Mouse (Mus musculus): ENCODE measurements around the gene Psmc3ip. TPM values are rescaled to one million over a fixed set of nuclear protein-coding genes. Genes with fewer than 3 reads are reported as not detected.

The Psmc3ip gene
- polyA plus RNA-seq, 1 experiment from 2014 or later, result 10.6 TPM

GRCm38 (mm10) chr11:101062971-101063675 lies 32.1 kb downstream of the Psmc3ip start:
- peak overlapping the region; percentile 94 for H3K27ac ChIP-seq (replicated peaks)
- ATAC-seq (ENCODE audit: low FRiP score, low TSS enrichment), result peak; percentile 19
- no peak overlapping the region for H3K4me3 ChIP-seq (ENCODE audit: low read depth, low read length)
- H3K4me1 ChIP-seq (replicated peaks; ENCODE audit: control insufficient read depth, insufficient read depth), result peaks cover 24% of the 10 kb centered on the region
- 51% methylated on average over 14 of the region's 14 CpGs for WGBS
- H3K9ac ChIP-seq (ENCODE audit: low read length), result no peak overlapping the region; the same call in 1 of the 2 replicates
- H3K4me2 ChIP-seq (replicated peaks; ENCODE audit: low read depth), result no peak overlapping the region
- DNase-seq (ENCODE audit: low spot score), result no peak
- no peaks in the 10 kb centered on the region for H3K9me3 ChIP-seq (ENCODE audit: control insufficient read depth, low read length)
- no peaks in the 10 kb centered on the region for H3K27me3 ChIP-seq (ENCODE audit: control insufficient read depth, insufficient read depth, low read length)
- H3K36me3 ChIP-seq (ENCODE audit: control insufficient read depth, insufficient read depth, low read length), result 0 out of 2 replicates have a peak, but pooled peaks cover 3% of the 10 kb centered on the region
- TF ChIP-seq CTCF (IDR thresholded peaks at IDR 0.05; ENCODE audit: low read depth) (no peak), EP300 (optimal IDR thresholded peaks at IDR 0.05) (no peak)

- ATAC-seq (ENCODE audit: low FRiP score, low TSS enrichment) (no peak), DNase-seq (ENCODE audit: low spot score) (no peak)
- Histone ChIP-seq H3K4me1 (replicated peaks; ENCODE audit: control insufficient read depth, insufficient read depth) (peaks cover 25% of the 10 kb centered on the region), H3K9me3 (ENCODE audit: control insufficient read depth, low read length) (no peaks in the 10 kb centered on the region), H3K9ac (ENCODE audit: low read length) (no peak overlapping the region), H3K4me2 (replicated peaks; ENCODE audit: low read depth) (no peak overlapping the region), H3K36me3 (ENCODE audit: control insufficient read depth, insufficient read depth, low read length) (0 out of 2 replicates have a peak, but pooled peaks cover 3% of the 10 kb centered on the region), H3K4me3 (ENCODE audit: low read depth, low read length) (no peak overlapping the region), H3K27ac (replicated peaks) (peak overlapping the region; percentile 94), H3K27me3 (ENCODE audit: control insufficient read depth, insufficient read depth, low read length) (no peaks in the 10 kb centered on the region)
- WGBS, result 53% methylated on average over 12 of the region's 12 CpGs
- no peak for TF ChIP-seq EP300 (optimal IDR thresholded peaks at IDR 0.05)
- TF ChIP-seq CTCF (IDR thresholded peaks at IDR 0.05; ENCODE audit: low read depth), result peak; percentile 47
Measured at GRCm38 (mm10) chr11:101062165-101062884, 32.9 kb downstream of the Psmc3ip start.

- peaks cover 32% of the 10 kb centered on the region for H3K4me1 ChIP-seq (replicated peaks; ENCODE audit: control insufficient read depth, insufficient read depth)
Measured at GRCm38 (mm10) chr11:101061049-101061448, 34.2 kb downstream of the Psmc3ip start.

DNA sequence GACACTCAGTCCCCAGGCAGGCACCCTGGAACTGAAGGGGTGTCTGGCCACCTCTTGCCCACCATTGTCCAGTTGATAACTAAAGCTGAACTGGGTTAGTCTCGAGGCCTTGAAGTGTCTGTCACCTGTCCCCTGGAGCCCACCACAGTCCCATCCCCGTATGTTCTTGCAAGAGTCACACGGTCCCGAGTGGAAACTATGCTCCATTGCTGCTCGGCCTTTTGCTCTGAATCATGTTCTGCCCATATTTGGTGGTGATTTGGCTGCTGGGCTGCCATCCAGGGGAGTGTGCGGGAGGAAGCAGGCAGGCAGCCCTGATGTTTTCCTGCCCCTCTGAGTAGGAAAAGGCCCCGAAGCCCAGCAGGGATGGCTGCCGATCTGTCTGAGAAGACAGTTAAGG lies 35.1 kb downstream of the Psmc3ip start:
- H3K27me3 ChIP-seq (ENCODE audit: control insufficient read depth, insufficient read depth, low read length), result no peaks in the 10 kb centered on the region
- TF ChIP-seq EP300 (optimal IDR thresholded peaks at IDR 0.05), result peak; percentile 55
- TF ChIP-seq CTCF (IDR thresholded peaks at IDR 0.05; ENCODE audit: low read depth), result peak; percentile 53
- no peak overlapping the region for H3K4me3 ChIP-seq (ENCODE audit: low read depth, low read length)
- H3K4me2 ChIP-seq (replicated peaks; ENCODE audit: low read depth), result no peak overlapping the region
- 0 out of 2 replicates have a peak, but pooled peaks cover 6% of the 10 kb centered on the region for H3K36me3 ChIP-seq (ENCODE audit: control insufficient read depth, insufficient read depth, low read length)
- DNase-seq (ENCODE audit: low spot score) (peak; percentile 71), ATAC-seq (ENCODE audit: low FRiP score, low TSS enrichment) (peak; percentile 9; the same call in 1 of the 2 replicates)
- peak overlapping the region; percentile 47 for H3K9ac ChIP-seq (ENCODE audit: low read length)
- H3K27ac ChIP-seq (replicated peaks), result peak overlapping the region; percentile 94
- WGBS, result 21% methylated on average over 8 of the region's 8 CpGs
- H3K4me1 ChIP-seq (replicated peaks; ENCODE audit: control insufficient read depth, insufficient read depth), result peaks cover 34% of the 10 kb centered on the region
- no peaks in the 10 kb centered on the region for H3K9me3 ChIP-seq (ENCODE audit: control insufficient read depth, low read length)

More at GRCm38 (mm10) chr11:101061049-101061448, 34.2 kb downstream of the Psmc3ip start:
- no peak for ATAC-seq (ENCODE audit: low FRiP score, low TSS enrichment)
- H3K27ac ChIP-seq (replicated peaks), result peak overlapping the region; percentile 94
- no peak overlapping the region for H3K9ac ChIP-seq (ENCODE audit: low read length)
- H3K9me3 ChIP-seq (ENCODE audit: control insufficient read depth, low read length), result no peaks in the 10 kb centered on the region
- 77% methylated on average over 5 of the region's 5 CpGs for WGBS
- H3K4me3 ChIP-seq (ENCODE audit: low read depth, low read length), result no peak overlapping the region
- H3K27me3 ChIP-seq (ENCODE audit: control insufficient read depth, insufficient read depth, low read length), result no peaks in the 10 kb centered on the region
- TF ChIP-seq CTCF (IDR thresholded peaks at IDR 0.05; ENCODE audit: low read depth), result no peak; the same call in 1 of the 2 replicates
- TF ChIP-seq EP300 (optimal IDR thresholded peaks at IDR 0.05), result no peak
- 0 out of 2 replicates have a peak, but pooled peaks cover 3% of the 10 kb centered on the region for H3K36me3 ChIP-seq (ENCODE audit: control insufficient read depth, insufficient read depth, low read length)
- no peak for DNase-seq (ENCODE audit: low spot score)
- no peak overlapping the region for H3K4me2 ChIP-seq (replicated peaks; ENCODE audit: low read depth)

GRCm38 (mm10) chr11:101059473-101059872 lies 35.8 kb downstream of the Psmc3ip start:
- DNase-seq (ENCODE audit: low spot score) (no peak), ATAC-seq (ENCODE audit: low FRiP score, low TSS enrichment) (no peak)
- Histone ChIP-seq H3K27ac (replicated peaks) (peak overlapping the region; percentile 94), H3K36me3 (ENCODE audit: control insufficient read depth, insufficient read depth, low read length) (0 out of 2 replicates have a peak, but pooled peaks cover 6% of the 10 kb centered on the region), H3K4me3 (ENCODE audit: low read depth, low read length) (no peak overlapping the region), H3K4me2 (replicated peaks; ENCODE audit: low read depth) (no peak overlapping the region), H3K27me3 (ENCODE audit: control insufficient read depth, insufficient read depth, low read length) (no peaks in the 10 kb centered on the region), H3K9ac (ENCODE audit: low read length) (peak overlapping the region; percentile 47), H3K9me3 (ENCODE audit: control insufficient read depth, low read length) (no peaks in the 10 kb centered on the region), H3K4me1 (replicated peaks; ENCODE audit: control insufficient read depth, insufficient read depth) (peaks cover 31% of the 10 kb centered on the region)
- TF ChIP-seq EP300 (optimal IDR thresholded peaks at IDR 0.05), result no peak
- TF ChIP-seq CTCF (IDR thresholded peaks at IDR 0.05; ENCODE audit: low read depth), result no peak
- 82% methylated on average over 10 of the region's 10 CpGs for WGBS

Data from stomach, postnatal 0 days (tissue).